Mouse (Mus musculus) cortical plate, adult 2 months (tissue): ENCODE measurements around the gene 1700016H13Rik.

Experiments
- CTCF ChIP-seq: fragments of 200-500 bp; IDR thresholded peaks from 2 replicates; pipeline ENCODE4 v1.5.1; 2011; ENCODE audit warnings: mild to moderate bottlenecking, control low read depth, low read length; ENCODE audit not compliant: insufficient read depth; ENCODE audit errors: extremely low read depth
- POLR2A ChIP-seq: fragments of 200-500 bp; IDR thresholded peaks from 2 replicates; pipeline ENCODE4 v1.6.1; 2011; ENCODE audit warnings: mild to moderate bottlenecking, low read length, control low read depth; ENCODE audit not compliant: insufficient read depth; ENCODE audit errors: extremely low read depth

- no peak for TF ChIP-seq CTCF
- TF ChIP-seq POLR2A = no peak
These were observed 43.5 kb downstream of the 1700016H13Rik start for GRCm38 (mm10) chr5:103612316-103612715.
